Mouse (Mus musculus) myocyte (in vitro differentiated cells): ENCODE results near the gene 1700016K19Rik.

ENCODE experiments used
- MAX ChIP-seq: IDR thresholded peaks from one replicate; pipeline ENCODE4 v1.6.1; 2011; ENCODE audit warnings: low read depth, mild to moderate bottlenecking, control low read depth
- POLR2A ChIP-seq: IDR thresholded peaks from one replicate; pipeline ENCODE4 v1.6.1; 2011; ENCODE audit warnings: low read depth, mild to moderate bottlenecking, control low read depth, moderate library complexity; ENCODE audit not compliant: insufficient read length
- REST ChIP-seq: IDR thresholded peaks from one replicate; pipeline ENCODE4 v1.6.1; 2011; ENCODE audit warnings: mild to moderate bottlenecking, control low read depth, moderate library complexity; ENCODE audit not compliant: insufficient read depth, insufficient read length
- TCF3 ChIP-seq: IDR thresholded peaks from one replicate; pipeline ENCODE4 v1.6.1; 2011; ENCODE audit warnings: low read depth, control low read depth; ENCODE audit not compliant: insufficient read length

DNA sequence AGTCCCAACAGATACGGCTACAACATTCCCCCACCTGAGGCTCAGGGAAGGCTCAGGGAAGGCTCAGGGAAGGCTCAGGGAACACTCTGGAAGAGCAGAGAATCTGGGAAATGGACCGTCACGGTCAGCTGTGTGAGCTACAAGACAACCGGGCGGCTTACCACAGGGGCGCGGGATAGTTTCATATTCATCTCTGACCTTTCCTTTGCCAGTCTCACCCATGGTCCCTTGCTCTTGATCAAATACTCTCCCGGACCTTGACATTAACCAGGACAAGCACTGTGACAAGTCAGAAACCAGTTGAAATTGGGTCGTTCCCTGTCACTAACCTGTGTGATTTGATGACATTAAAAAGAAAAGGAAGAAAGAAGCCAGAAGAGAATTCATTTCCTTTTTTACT lies 44.8 kb upstream of the 1700016K19Rik start:
- no peak for TF ChIP-seq MAX
- no peak for TF ChIP-seq REST
- no peak for TF ChIP-seq POLR2A
- TF ChIP-seq TCF3 = no peak
